Mouse (Mus musculus) intestine, embryonic 16.5 days (tissue): ENCODE results near the gene Sgf29. TPM values are rescaled to one million over a fixed set of nuclear protein-coding genes. Genes with fewer than 3 reads are reported as not detected.
A peak's percentile ranks its signal among the peaks of the same experiment; 100 is the strongest.
"Not testable (repeated sequence)": the region's sequence is repeated elsewhere in the genome, so short reads cannot be mapped to it uniquely, and the experiment has no call there.

Experiments
- ATAC-seq: fragments of 200-750 bp; cut with Nextera tagmentation; 2 replicates; pipeline ENCODE4 v1.8.0; 2017; ENCODE audit warnings: moderate TSS enrichment, moderate library complexity
- H3K27ac ChIP-seq: fragments of 300-500 bp; sonication (generic); 2 replicates; pipeline ENCODE4 v1.5.1; 2014; ENCODE audit warnings: mild to moderate bottlenecking, low read length
- H3K27me3 ChIP-seq: fragments of 300-500 bp; sonication (generic); replicated peaks from 2 replicates; pipeline ENCODE4 v1.6.1; 2014; ENCODE audit warnings: low read length, control low read depth, mixed read lengths; ENCODE audit not compliant: control insufficient read depth, insufficient read depth
- H3K36me3 ChIP-seq: fragments of 300-500 bp; sonication (generic); 2 replicates; pipeline ENCODE4 v1.6.1; 2014; ENCODE audit warnings: low read length, control low read depth; ENCODE audit not compliant: control insufficient read depth, insufficient read depth
- H3K4me1 ChIP-seq: fragments of 300-500 bp; sonication (generic); 2 replicates; pipeline ENCODE4 v1.6.1; 2014; ENCODE audit warnings: low read length, control low read depth, mixed read lengths; ENCODE audit not compliant: control insufficient read depth, insufficient read depth
- H3K4me2 ChIP-seq: fragments of 300-500 bp; sonication (generic); 2 replicates; pipeline ENCODE4 v1.6.1; 2014; ENCODE audit warnings: low read depth, low read length, control low read depth
- H3K4me3 ChIP-seq: fragments of 300-500 bp; sonication (generic); 2 replicates; pipeline ENCODE4 v1.5.1; 2014; ENCODE audit warnings: mild to moderate bottlenecking, low read length
- H3K9ac ChIP-seq: fragments of 300-500 bp; sonication (generic); 2 replicates; pipeline ENCODE4 v1.6.1; 2014; ENCODE audit warnings: low read depth, low read length
- H3K9me3 ChIP-seq: fragments of 300-500 bp; sonication (generic); 2 replicates; pipeline ENCODE4 v1.6.1; 2016; ENCODE audit warnings: low read length, control low read depth; ENCODE audit not compliant: control insufficient read depth
- WGBS: fragments of 180-500 bp; shearing (Covaris S2); extraction: QIAGEN DNeasy Blood & Tissue Kit; methylation state at CpG from one replicate; pipeline ENCODE4 v1.1.7; 2014; 5-methylcytosine and 5-hydroxymethylcytosine counted together
- polyA plus RNA-seq: library from polyadenylated mRNA; unstranded; fragments of >200 nt; fragmentation: Nextera tagmentation; extraction: Ambion mirVana; gene quantifications from 2 replicates; pipeline ENCODE4 v1.2.1, GENCODE M21; 2015

Gene Sgf29
- polyA plus RNA-seq, 1 experiment from 2014 or later = 49.8 TPM

GRCm38 (mm10) chr7:126672111-126672510 is 23.0 kb downstream of the Sgf29 start:
- peaks cover 13% of the 10 kb centered on the region for H3K4me1 ChIP-seq

DNA sequence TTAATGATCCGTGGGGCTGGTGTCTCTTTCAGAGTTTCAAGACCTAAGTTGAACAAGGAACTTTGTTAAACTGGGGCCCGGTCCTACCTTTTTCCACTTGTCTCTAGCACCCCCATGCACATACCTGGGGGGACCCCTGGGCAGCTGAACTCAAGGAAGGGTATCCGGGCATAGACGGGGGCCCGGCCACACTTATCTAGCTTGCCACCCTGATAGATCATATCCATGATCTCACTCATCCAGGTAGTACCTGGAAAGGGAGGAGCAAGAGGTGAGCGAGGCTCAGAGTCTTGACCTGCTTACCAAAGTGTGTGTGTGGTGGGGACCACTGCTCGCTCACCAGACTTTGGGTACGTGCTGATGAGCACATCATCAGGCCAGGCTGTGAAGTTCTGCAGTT is 26.0 kb downstream of the Sgf29 start:
- no peak for ATAC-seq
- Histone ChIP-seq H3K27ac (no peak overlapping the region), H3K4me3 (no peak overlapping the region), H3K36me3 (peaks cover 10% of the 10 kb centered on the region; the same call in 1 of the 2 replicates), H3K4me2 (no peak overlapping the region), H3K9me3 (no peaks in the 10 kb centered on the region), H3K4me1 (no peaks in the 10 kb centered on the region), H3K27me3 (no peaks in the 10 kb centered on the region), H3K9ac (no peak overlapping the region)
- 97% methylated on average over 8 of the region's 8 CpGs for WGBS

More at GRCm38 (mm10) chr7:126672111-126672510, 23.0 kb downstream of the Sgf29 start:
- H3K4me2 ChIP-seq = no peak overlapping the region
- H3K4me3 ChIP-seq = no peak overlapping the region
- H3K36me3 ChIP-seq = peaks cover 8% of the 10 kb centered on the region; the same call in 1 of the 2 replicates
- ATAC-seq = no peak
- H3K27me3 ChIP-seq = no peaks in the 10 kb centered on the region
- 94% methylated on average over 9 of the region's 9 CpGs for WGBS
- H3K9ac ChIP-seq = no peak overlapping the region
- H3K9me3 ChIP-seq = no peaks in the 10 kb centered on the region
- no peak overlapping the region for H3K27ac ChIP-seq

- Histone ChIP-seq H3K4me2 (no peak within 1 kb of the TSS), H3K36me3 (peaks cover 9% of the 10 kb centered on the region; the same call in 1 of the 2 replicates), H3K27me3 (no peaks in the 10 kb centered on the region), H3K4me3 (no peak within 1 kb of the TSS), H3K27ac (0 out of 2 replicates have a peak within 1 kb of the TSS, but pooled peaks have one; percentile 7), H3K9me3 (no peaks in the 10 kb centered on the region), H3K4me1 (no peaks in the 10 kb centered on the region), H3K9ac (no peak within 1 kb of the TSS)
- peak; percentile 22; the same call in 1 of the 2 replicates for ATAC-seq
- 64% methylated on average over 1 of the region's 1 CpGs for WGBS
These were observed 27.1 kb downstream of the Sgf29 start, which contains the start of gene Sult1a1 for GRCm38 (mm10) chr7:126676207-126676606. Gene Sult1a1 (minus strand): TSS chr7:126676432.

GRCm38 (mm10) chr7:126676631-126677220 is 27.6 kb downstream of the Sgf29 start:
- no peak for ATAC-seq
- Histone ChIP-seq H3K4me2 (no peak overlapping the region), H3K4me1 (no peaks in the 10 kb centered on the region), H3K27me3 (no peaks in the 10 kb centered on the region), H3K9ac (no peak overlapping the region), H3K36me3 (peaks cover 8% of the 10 kb centered on the region; the same call in 1 of the 2 replicates), H3K9me3 (no peaks in the 10 kb centered on the region), H3K4me3 (no peak overlapping the region), H3K27ac (no peak overlapping the region)
- 78% methylated on average over 4 of the region's 4 CpGs for WGBS

DNA sequence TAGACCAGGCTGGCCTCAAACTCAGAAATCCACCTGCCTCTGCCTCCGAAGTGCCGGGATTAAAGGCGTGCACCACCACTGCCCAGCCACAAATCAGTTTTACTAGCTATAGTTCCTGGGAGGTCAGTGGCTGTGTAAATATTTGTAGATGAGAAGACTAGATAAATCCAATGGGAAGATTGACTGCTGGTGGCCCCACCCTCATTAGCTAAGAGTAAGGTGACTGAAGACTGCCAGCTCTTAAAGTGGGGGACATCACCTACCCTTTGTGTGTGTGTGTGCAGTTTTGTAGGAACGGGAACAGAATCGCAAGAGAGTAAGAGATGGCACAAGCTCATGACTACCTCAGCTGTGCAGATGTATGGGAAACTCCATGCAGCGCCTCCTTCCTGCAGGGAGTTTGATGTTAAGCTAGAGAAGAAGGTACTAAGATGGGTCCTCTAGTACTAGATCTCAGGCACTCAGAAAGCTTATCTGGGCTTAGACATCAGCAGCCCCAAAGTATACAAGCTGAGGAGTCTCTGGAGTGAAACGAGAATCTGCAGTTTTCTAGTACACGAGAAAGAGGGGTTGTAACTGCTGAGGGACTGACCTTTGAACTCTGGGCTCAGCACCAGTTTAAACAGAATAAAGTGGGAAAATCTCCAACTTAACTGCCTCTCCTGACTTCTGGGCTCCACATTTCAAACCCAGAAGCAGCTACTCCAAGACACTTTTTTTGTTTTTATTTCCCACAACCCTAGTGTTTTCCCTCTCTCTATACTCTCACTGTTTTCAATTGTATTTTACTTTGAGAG is 29.6 kb downstream of the Sgf29 start:
- H3K9ac ChIP-seq = no peak overlapping the region
- 0 out of 2 replicates have a peak, but pooled peaks cover 2% of the 10 kb centered on the region for H3K36me3 ChIP-seq
- peak overlapping the region; percentile 27; the same call in 1 of the 2 replicates for H3K27ac ChIP-seq
- peak; percentile 37; the same call in 1 of the 2 replicates for ATAC-seq
- no peak overlapping the region for H3K4me3 ChIP-seq
- H3K27me3 ChIP-seq = no peaks in the 10 kb centered on the region
- 46% methylated on average over 8 of the region's 8 CpGs for WGBS
- H3K4me1 ChIP-seq = no peaks in the 10 kb centered on the region
- H3K4me2 ChIP-seq = no peak overlapping the region
- no peaks in the 10 kb centered on the region for H3K9me3 ChIP-seq

- Histone ChIP-seq H3K4me2 (no peak overlapping the region), H3K4me3 (no peak overlapping the region), H3K27ac (no peak overlapping the region), H3K9ac (no peak overlapping the region), H3K27me3 (no peaks in the 10 kb centered on the region), H3K9me3 (no peaks in the 10 kb centered on the region), H3K36me3 (0 out of 2 replicates have a peak, but pooled peaks cover 2% of the 10 kb centered on the region), H3K4me1 (no peaks in the 10 kb centered on the region)
- WGBS = 83% methylated on average over 5 of the region's 5 CpGs
- no peak for ATAC-seq
These were observed 30.6 kb downstream of the Sgf29 start for GRCm38 (mm10) chr7:126679683-126680082.

GRCm38 (mm10) chr7:126681221-126681620 is 32.1 kb downstream of the Sgf29 start:
- H3K27ac ChIP-seq = no peak overlapping the region
- no peaks in the 10 kb centered on the region for H3K4me1 ChIP-seq
- WGBS = 69% methylated on average over 5 of the region's 5 CpGs
- no peak overlapping the region for H3K9ac ChIP-seq
- peak; percentile 55; the same call in 1 of the 2 replicates for ATAC-seq
- no peaks in the 10 kb centered on the region for H3K9me3 ChIP-seq
- no peak overlapping the region for H3K4me3 ChIP-seq
- 0 out of 2 replicates have a peak, but pooled peaks cover 2% of the 10 kb centered on the region for H3K36me3 ChIP-seq
- H3K27me3 ChIP-seq = no peaks in the 10 kb centered on the region
- H3K4me2 ChIP-seq = no peak overlapping the region

DNA sequence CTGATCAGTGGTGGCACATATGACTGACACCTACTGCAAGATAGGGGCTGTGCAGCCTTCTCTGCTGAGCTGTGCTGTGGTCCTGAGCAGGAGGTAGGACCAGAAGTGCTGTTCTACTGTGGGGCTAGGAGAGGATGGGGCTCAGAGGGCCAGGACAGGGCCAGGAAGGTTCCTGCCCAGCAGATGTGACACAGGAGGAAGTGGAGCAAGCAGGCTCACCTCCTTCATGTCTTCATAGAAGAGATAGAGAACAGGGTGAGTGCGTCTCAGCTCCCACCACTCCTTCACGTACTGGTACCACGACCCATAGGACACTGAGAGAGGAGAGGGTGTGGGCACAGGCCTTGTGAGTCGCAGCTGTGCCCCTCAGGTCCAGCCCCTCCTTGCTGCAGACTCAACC is 39.0 kb downstream of the Sgf29 start:
- H3K9me3 ChIP-seq, H3K4me3 ChIP-seq, H3K27me3 ChIP-seq, H3K27ac ChIP-seq, H3K9ac ChIP-seq, ATAC-seq, H3K4me2 ChIP-seq, H3K4me1 ChIP-seq, H3K36me3 ChIP-seq: not testable (repeated sequence)
- 73% methylated on average over 4 of the region's 4 CpGs for WGBS

DNA sequence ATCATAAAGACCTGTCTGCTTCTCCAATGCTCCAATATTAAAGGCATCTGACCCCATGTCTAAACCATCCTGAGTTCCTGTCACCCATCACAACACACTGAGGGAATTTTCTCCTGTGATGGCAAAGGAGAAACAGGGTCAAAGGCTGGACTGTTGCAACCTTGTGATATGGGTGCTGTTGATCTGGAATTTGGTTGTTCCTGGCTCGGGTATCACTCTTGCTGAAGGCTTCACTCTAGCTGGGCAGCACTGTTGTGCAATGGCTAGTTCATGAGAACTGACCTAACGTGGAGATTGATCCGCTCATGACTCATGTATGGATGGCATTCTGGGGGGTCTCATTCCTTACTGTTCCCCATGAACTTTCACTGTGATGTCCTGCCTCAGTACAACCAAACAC is 39.9 kb downstream of the Sgf29 start:
- H3K4me1 ChIP-seq = no peaks in the 10 kb centered on the region
- H3K4me3 ChIP-seq = no peak overlapping the region
- H3K4me2 ChIP-seq = no peak overlapping the region
- no peak for ATAC-seq
- no peaks in the 10 kb centered on the region for H3K9me3 ChIP-seq
- peaks cover 8% of the 10 kb centered on the region; the same call in 1 of the 2 replicates for H3K36me3 ChIP-seq
- H3K9ac ChIP-seq = no peak overlapping the region
- WGBS = 77% methylated on average over 3 of the region's 3 CpGs
- H3K27me3 ChIP-seq = no peaks in the 10 kb centered on the region
- H3K27ac ChIP-seq = no peak overlapping the region
